Mouse (Mus musculus): Measurements from ENCODE around the gene Pitpnm2. TPM values are rescaled to one million over a fixed set of nuclear protein-coding genes. Genes with fewer than 3 reads are reported as not detected.

The Pitpnm2 gene
- polyA plus RNA-seq, 1 experiment from 2014 or later = 6.2 TPM

GRCm38 (mm10) chr5:124168428-124169223 lies 80.9 kb downstream of the Pitpnm2 start:
- no peak overlapping the region for H3K4me2 ChIP-seq (ENCODE audit: low read length)
- H3K9me3 ChIP-seq (ENCODE audit: control insufficient read depth, low read length) = no peaks in the 10 kb centered on the region
- no peak for ATAC-seq (replicated peaks; ENCODE audit: low FRiP score, low TSS enrichment, low read depth)
- H3K9ac ChIP-seq (ENCODE audit: low read length) = no peak overlapping the region
- H3K36me3 ChIP-seq (ENCODE audit: control insufficient read depth, insufficient read depth, low read length) = no peaks in the 10 kb centered on the region
- DNase-seq (ENCODE audit: low spot score) = no peak
- no peak overlapping the region for H3K4me3 ChIP-seq (ENCODE audit: low read depth, low read length)
- peaks cover 35% of the 10 kb centered on the region for H3K4me1 ChIP-seq (replicated peaks; ENCODE audit: control insufficient read depth, insufficient read depth, low read length)
- H3K27ac ChIP-seq (ENCODE audit: low read depth) = no peak overlapping the region
- no peaks in the 10 kb centered on the region for H3K27me3 ChIP-seq (replicated peaks; ENCODE audit: control insufficient read depth, insufficient read depth, low read length)
- 87% methylated on average over 12 of the region's 12 CpGs for WGBS

GRCm38 (mm10) chr5:124167621-124168020 lies 81.9 kb downstream of the Pitpnm2 start:
- no peak overlapping the region for H3K27ac ChIP-seq (ENCODE audit: low read depth)
- no peak overlapping the region for H3K4me2 ChIP-seq (ENCODE audit: low read length)
- peaks cover 39% of the 10 kb centered on the region for H3K4me1 ChIP-seq (replicated peaks; ENCODE audit: control insufficient read depth, insufficient read depth, low read length)
- no peaks in the 10 kb centered on the region for H3K27me3 ChIP-seq (replicated peaks; ENCODE audit: control insufficient read depth, insufficient read depth, low read length)
- no peaks in the 10 kb centered on the region for H3K36me3 ChIP-seq (ENCODE audit: control insufficient read depth, insufficient read depth, low read length)
- ATAC-seq (replicated peaks; ENCODE audit: low FRiP score, low TSS enrichment, low read depth) (no peak), DNase-seq (ENCODE audit: low spot score) (no peak)
- no peak overlapping the region for H3K9ac ChIP-seq (ENCODE audit: low read length)
- 61% methylated on average over 10 of the region's 10 CpGs for WGBS
- no peaks in the 10 kb centered on the region for H3K9me3 ChIP-seq (ENCODE audit: control insufficient read depth, low read length)
- no peak overlapping the region for H3K4me3 ChIP-seq (ENCODE audit: low read depth, low read length)

GRCm38 (mm10) chr5:124166741-124167140 lies 82.8 kb downstream of the Pitpnm2 start:
- H3K27me3 ChIP-seq (replicated peaks; ENCODE audit: control insufficient read depth, insufficient read depth, low read length) = no peaks in the 10 kb centered on the region
- H3K9me3 ChIP-seq (ENCODE audit: control insufficient read depth, low read length) = no peaks in the 10 kb centered on the region
- no peak overlapping the region for H3K9ac ChIP-seq (ENCODE audit: low read length)
- DNase-seq (ENCODE audit: low spot score) = no peak
- H3K36me3 ChIP-seq (ENCODE audit: control insufficient read depth, insufficient read depth, low read length) = no peaks in the 10 kb centered on the region
- ATAC-seq (replicated peaks; ENCODE audit: low FRiP score, low TSS enrichment, low read depth) = no peak
- no peak overlapping the region for H3K27ac ChIP-seq (ENCODE audit: low read depth)
- H3K4me2 ChIP-seq (ENCODE audit: low read length) = no peak overlapping the region
- peaks cover 45% of the 10 kb centered on the region for H3K4me1 ChIP-seq (replicated peaks; ENCODE audit: control insufficient read depth, insufficient read depth, low read length)
- no peak overlapping the region for H3K4me3 ChIP-seq (ENCODE audit: low read depth, low read length)

- whole genome bisulfite sequencing = 29% methylated on average over 15 of the region's 15 CpGs
- Histone ChIP-seq H3K4me1 (replicated peaks; ENCODE audit: control insufficient read depth, insufficient read depth, low read length) (peaks cover 46% of the 10 kb centered on the region), H3K9me3 (ENCODE audit: control insufficient read depth, low read length) (no peaks in the 10 kb centered on the region), H3K4me3 (ENCODE audit: low read depth, low read length) (no peak overlapping the region), H3K4me2 (ENCODE audit: low read length) (no peak overlapping the region), H3K9ac (ENCODE audit: low read length) (no peak overlapping the region), H3K36me3 (ENCODE audit: control insufficient read depth, insufficient read depth, low read length) (no peaks in the 10 kb centered on the region), H3K27me3 (replicated peaks; ENCODE audit: control insufficient read depth, insufficient read depth, low read length) (no peaks in the 10 kb centered on the region), H3K27ac (ENCODE audit: low read depth) (peak overlapping the region; percentile 24; the same call in 1 of the 2 replicates)
- ATAC-seq (replicated peaks; ENCODE audit: low FRiP score, low TSS enrichment, low read depth) (no peak), DNase-seq (ENCODE audit: low spot score) (no peak)
Observed at GRCm38 (mm10) chr5:124165622-124166570, 83.7 kb downstream of the Pitpnm2 start.

GRCm38 (mm10) chr5:124163445-124163844 lies 86.1 kb downstream of the Pitpnm2 start:
- DNase-seq (ENCODE audit: low spot score) (no peak), ATAC-seq (replicated peaks; ENCODE audit: low FRiP score, low TSS enrichment, low read depth) (no peak)
- H3K9ac ChIP-seq (ENCODE audit: low read length) = no peak overlapping the region
- H3K9me3 ChIP-seq (ENCODE audit: control insufficient read depth, low read length) = no peaks in the 10 kb centered on the region
- no peak overlapping the region for H3K4me3 ChIP-seq (ENCODE audit: low read depth, low read length)
- no peak overlapping the region for H3K27ac ChIP-seq (ENCODE audit: low read depth)
- H3K27me3 ChIP-seq (replicated peaks; ENCODE audit: control insufficient read depth, insufficient read depth, low read length) = no peaks in the 10 kb centered on the region
- WGBS = 74% methylated on average over 11 of the region's 11 CpGs
- peaks cover 57% of the 10 kb centered on the region for H3K4me1 ChIP-seq (replicated peaks; ENCODE audit: control insufficient read depth, insufficient read depth, low read length)
- H3K4me2 ChIP-seq (ENCODE audit: low read length) = no peak overlapping the region
- no peaks in the 10 kb centered on the region for H3K36me3 ChIP-seq (ENCODE audit: control insufficient read depth, insufficient read depth, low read length)

GRCm38 (mm10) chr5:124162577-124162976 lies 87.0 kb downstream of the Pitpnm2 start:
- H3K4me2 ChIP-seq (ENCODE audit: low read length) = no peak overlapping the region
- 51% methylated on average over 5 of the region's 5 CpGs for WGBS
- ATAC-seq (replicated peaks; ENCODE audit: low FRiP score, low TSS enrichment, low read depth) (0 out of 2 replicates have a peak, but pooled peaks have one; percentile 38), DNase-seq (ENCODE audit: low spot score) (peak; percentile 81)
- no peaks in the 10 kb centered on the region for H3K9me3 ChIP-seq (ENCODE audit: control insufficient read depth, low read length)
- H3K27me3 ChIP-seq (replicated peaks; ENCODE audit: control insufficient read depth, insufficient read depth, low read length) = no peaks in the 10 kb centered on the region
- H3K36me3 ChIP-seq (ENCODE audit: control insufficient read depth, insufficient read depth, low read length) = no peaks in the 10 kb centered on the region
- H3K4me3 ChIP-seq (ENCODE audit: low read depth, low read length) = no peak overlapping the region
- peaks cover 56% of the 10 kb centered on the region for H3K4me1 ChIP-seq (replicated peaks; ENCODE audit: control insufficient read depth, insufficient read depth, low read length)
- no peak overlapping the region for H3K9ac ChIP-seq (ENCODE audit: low read length)
- H3K27ac ChIP-seq (ENCODE audit: low read depth) = no peak overlapping the region

GRCm38 (mm10) chr5:124161831-124162230 lies 87.7 kb downstream of the Pitpnm2 start:
- peaks cover 50% of the 10 kb centered on the region for H3K4me1 ChIP-seq (replicated peaks; ENCODE audit: control insufficient read depth, insufficient read depth, low read length)
- no peak overlapping the region for H3K4me2 ChIP-seq (ENCODE audit: low read length)
- H3K9me3 ChIP-seq (ENCODE audit: control insufficient read depth, low read length) = no peaks in the 10 kb centered on the region
- ATAC-seq (replicated peaks; ENCODE audit: low FRiP score, low TSS enrichment, low read depth) (no peak), DNase-seq (ENCODE audit: low spot score) (no peak)
- no peak overlapping the region for H3K9ac ChIP-seq (ENCODE audit: low read length)
- no peaks in the 10 kb centered on the region for H3K36me3 ChIP-seq (ENCODE audit: control insufficient read depth, insufficient read depth, low read length)
- H3K27me3 ChIP-seq (replicated peaks; ENCODE audit: control insufficient read depth, insufficient read depth, low read length) = no peaks in the 10 kb centered on the region
- 33% methylated on average over 10 of the region's 10 CpGs for WGBS
- no peak overlapping the region for H3K27ac ChIP-seq (ENCODE audit: low read depth)
- no peak overlapping the region for H3K4me3 ChIP-seq (ENCODE audit: low read depth, low read length)

- DNase-seq (ENCODE audit: low spot score) = peak; percentile 71
- Histone ChIP-seq H3K4me2 (ENCODE audit: low read length) (no peak overlapping the region; the same call in none of the 2 replicates), H3K36me3 (ENCODE audit: control insufficient read depth, insufficient read depth, low read length) (no peaks in the 10 kb centered on the region), H3K27me3 (replicated peaks; ENCODE audit: control insufficient read depth, insufficient read depth, low read length) (no peaks in the 10 kb centered on the region), H3K27ac (ENCODE audit: low read depth) (no peak overlapping the region), H3K9me3 (ENCODE audit: control insufficient read depth, low read length) (no peaks in the 10 kb centered on the region), H3K9ac (ENCODE audit: low read length) (no peak overlapping the region), H3K4me3 (ENCODE audit: low read depth, low read length) (no peak overlapping the region), H3K4me1 (replicated peaks; ENCODE audit: control insufficient read depth, insufficient read depth, low read length) (peaks cover 27% of the 10 kb centered on the region)
- WGBS = 10% methylated on average over 7 of the region's 7 CpGs
- no peak; the same call in 1 of the 2 replicates for ATAC-seq (replicated peaks; ENCODE audit: low FRiP score, low TSS enrichment, low read depth)
Observed at GRCm38 (mm10) chr5:124159453-124159852, 90.1 kb downstream of the Pitpnm2 start.

All from intestine, embryonic 14.5 days (tissue).